Mouse (Mus musculus) 3134 (cell line): ENCODE data around the gene Hmgb2.
"Not testable (repeated sequence)": the region's sequence is repeated elsewhere in the genome, so short reads cannot be mapped to it uniquely, and the experiment has no call there.

Experiments used
- DNase-seq: peaks from one replicate; pipeline ENCODE4 v3.0.0-alpha.2; 2011; ENCODE audit warnings: low spot score; ENCODE audit not compliant: insufficient read length; ENCODE audit errors: extremely low read depth

Hmgb2 gene

GRCm38 (mm10) chr8:57508657-57509056 is 3.0 kb upstream of the Hmgb2 start:
- DNase-seq: no peak

- no peak for DNase-seq
Measured at GRCm38 (mm10) chr8:57510791-57511315, 854 bp upstream of the Hmgb2 start.

- peak; percentile 57 for DNase-seq
Measured at GRCm38 (mm10) chr8:57512141-57513056, 692 bp downstream of the Hmgb2 start.

GRCm38 (mm10) chr8:57513178-57513661 is 1.5 kb downstream of the Hmgb2 start:
- not testable (repeated sequence) for DNase-seq

- not testable (repeated sequence) for DNase-seq
Measured at GRCm38 (mm10) chr8:57516685-57517084, 5.0 kb downstream of the Hmgb2 start.

- no peak for DNase-seq
Measured at GRCm38 (mm10) chr8:57517723-57518122, 6.0 kb downstream of the Hmgb2 start.

- no peak for DNase-seq
Measured at GRCm38 (mm10) chr8:57520186-57520786, 8.6 kb downstream of the Hmgb2 start.

- DNase-seq: no peak
Measured at GRCm38 (mm10) chr8:57528036-57528435, 16.3 kb downstream of the Hmgb2 start.

- no peak for DNase-seq
Measured at GRCm38 (mm10) chr8:57530238-57530637, 18.5 kb downstream of the Hmgb2 start.

GRCm38 (mm10) chr8:57530666-57531349 is 19.1 kb downstream of the Hmgb2 start:
- peak; percentile 24 for DNase-seq

GRCm38 (mm10) chr8:57532223-57532622 is 20.5 kb downstream of the Hmgb2 start:
- DNase-seq: no peak

GRCm38 (mm10) chr8:57533106-57533505 is 21.4 kb downstream of the Hmgb2 start:
- no peak for DNase-seq

GRCm38 (mm10) chr8:57534495-57534894 is 22.8 kb downstream of the Hmgb2 start:
- no peak for DNase-seq

GRCm38 (mm10) chr8:57536167-57536566 is 24.5 kb downstream of the Hmgb2 start:
- DNase-seq: no peak

GRCm38 (mm10) chr8:57538601-57539000 is 26.9 kb downstream of the Hmgb2 start:
- DNase-seq: no peak

GRCm38 (mm10) chr8:57540110-57540838 is 28.6 kb downstream of the Hmgb2 start:
- DNase-seq: peak; percentile 16

GRCm38 (mm10) chr8:57540951-57541350 is 29.2 kb downstream of the Hmgb2 start:
- DNase-seq: no peak

- no peak for DNase-seq
Measured at GRCm38 (mm10) chr8:57541405-57541804, 29.7 kb downstream of the Hmgb2 start.

GRCm38 (mm10) chr8:57546401-57546800 is 34.7 kb downstream of the Hmgb2 start:
- no peak for DNase-seq

GRCm38 (mm10) chr8:57546834-57547233 is 35.1 kb downstream of the Hmgb2 start:
- no peak for DNase-seq
